Mouse (Mus musculus) heart, embryonic 12.5 days (tissue): Measurements from ENCODE around the gene Gm29666. TPM values are rescaled to one million over a fixed set of nuclear protein-coding genes. Genes with fewer than 3 reads are reported as not detected.
"Not testable (repeated sequence)": the region's sequence is repeated elsewhere in the genome, so short reads cannot be mapped to it uniquely, and the experiment has no call there.

Experiments
- ATAC-seq: fragments of 200-750 bp; cut with Nextera tagmentation; 2 replicates; pipeline ENCODE4 v1.8.0; 2017; ENCODE audit warnings: moderate TSS enrichment, moderate library complexity; ENCODE audit not compliant: insufficient number of reproducible peaks, low FRiP score
- H3K27ac ChIP-seq: fragments of 300-500 bp; sonication (generic); 2 replicates; pipeline ENCODE4 v1.5.1; 2016; ENCODE audit warnings: mild to moderate bottlenecking, moderate library complexity; ENCODE audit not compliant: poor library complexity, severe bottlenecking
- H3K27me3 ChIP-seq: fragments of 300-500 bp; sonication (generic); replicated peaks from 2 replicates; pipeline ENCODE4 v1.6.1; 2016; ENCODE audit warnings: mild to moderate bottlenecking, moderate library complexity
- H3K36me3 ChIP-seq: fragments of 300-500 bp; sonication (generic); 2 replicates; pipeline ENCODE4 v1.6.1; 2016; ENCODE audit warnings: mild to moderate bottlenecking, moderate library complexity
- H3K4me1 ChIP-seq: fragments of 300-500 bp; sonication (generic); replicated peaks from 2 replicates; pipeline ENCODE4 v1.6.1; 2016; ENCODE audit warnings: mild to moderate bottlenecking
- H3K4me2 ChIP-seq: fragments of 300-500 bp; sonication (generic); 2 replicates; pipeline ENCODE4 v1.6.1; 2016; ENCODE audit warnings: mild to moderate bottlenecking, moderate library complexity
- H3K4me3 ChIP-seq: fragments of 300-500 bp; sonication (generic); 2 replicates; pipeline ENCODE4 v1.5.1; 2016; ENCODE audit warnings: mild to moderate bottlenecking
- H3K9ac ChIP-seq: fragments of 300-500 bp; sonication (generic); 2 replicates; pipeline ENCODE4 v1.6.1; 2016; ENCODE audit warnings: mild to moderate bottlenecking, moderate library complexity
- H3K9me3 ChIP-seq: fragments of 300-500 bp; sonication (generic); replicated peaks from 2 replicates; pipeline ENCODE4 v1.6.1; 2016; ENCODE audit warnings: mild to moderate bottlenecking, moderate library complexity
- WGBS: fragments of 180-500 bp; shearing (Covaris S2); methylation state at CpG from one replicate; pipeline ENCODE4 v1.1.7; 2016; 5-methylcytosine and 5-hydroxymethylcytosine counted together
- polyA plus RNA-seq: library from polyadenylated mRNA; unstranded; fragments of >200 nt; fragmentation: Nextera tagmentation; extraction: Ambion mirVana; gene quantifications from 2 replicates; pipeline ENCODE4 v1.2.1, GENCODE M21; 2016

Gm29666 gene
- polyA plus RNA-seq, 1 experiment from 2014 or later = 0.43 TPM

DNA sequence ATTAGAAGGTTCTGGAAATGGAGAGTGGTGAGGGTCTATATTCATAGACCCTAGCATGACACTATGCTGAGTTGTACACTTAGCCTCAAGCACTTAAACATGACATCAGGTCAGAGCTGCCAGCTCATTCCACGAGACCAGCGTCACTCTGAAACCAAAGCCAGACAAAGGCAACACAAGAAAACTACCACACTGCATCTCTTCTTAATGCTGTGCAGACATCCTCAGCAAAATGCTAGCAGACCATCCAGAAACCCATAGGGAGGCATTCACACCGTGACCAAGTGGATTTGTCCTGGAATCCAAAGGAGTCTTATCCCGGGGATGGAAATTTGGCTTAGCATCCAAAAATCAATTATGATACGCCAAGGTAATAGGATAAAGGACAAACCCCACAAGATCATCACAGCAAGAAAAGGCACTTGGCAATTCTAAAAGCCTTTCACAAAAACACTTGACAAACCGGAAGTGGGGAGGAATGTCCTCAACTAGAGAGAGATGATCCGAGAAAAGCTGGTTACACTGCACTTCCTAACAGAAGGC, 15.9 kb downstream of the Gm29666 start:
- Histone ChIP-seq H3K4me3 (no peak overlapping the region), H3K27me3 (no peaks in the 10 kb centered on the region), H3K4me2 (no peak overlapping the region), H3K9ac (no peak overlapping the region), H3K36me3 (no peaks in the 10 kb centered on the region), H3K27ac (no peak overlapping the region), H3K4me1 (no peaks in the 10 kb centered on the region), H3K9me3 (no peaks in the 10 kb centered on the region)
- 68% methylated on average over 7 of the region's 7 CpGs for WGBS
- no peak for ATAC-seq

DNA sequence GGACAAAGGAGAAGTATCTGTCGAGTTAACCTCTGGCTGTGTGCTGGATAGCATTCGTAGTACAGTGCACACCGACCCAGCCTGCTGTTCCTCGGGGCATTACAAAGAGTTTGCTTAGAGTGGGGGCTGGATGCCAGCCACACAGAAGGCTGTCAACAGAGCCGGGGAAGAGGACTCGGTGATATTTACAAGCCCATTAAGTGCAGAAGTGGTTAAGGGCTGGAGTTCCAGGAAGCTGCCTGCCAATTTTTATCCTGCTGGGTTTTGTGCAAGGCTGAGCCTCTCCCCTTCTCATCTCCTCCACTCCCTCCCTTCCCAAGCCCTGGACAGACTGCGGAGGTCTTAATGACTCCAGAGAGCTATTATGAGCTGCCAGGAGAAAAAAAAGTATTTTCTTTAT, 21.8 kb downstream of the Gm29666 start:
- Histone ChIP-seq H3K4me1 (peaks cover 10% of the 10 kb centered on the region), H3K27me3 (no peaks in the 10 kb centered on the region), H3K27ac (no peak overlapping the region), H3K36me3 (no peaks in the 10 kb centered on the region), H3K4me2 (peak overlapping the region; percentile 9; the same call in 1 of the 2 replicates), H3K4me3 (no peak overlapping the region), H3K9ac (no peak overlapping the region), H3K9me3 (no peaks in the 10 kb centered on the region)
- 18% methylated on average over 7 of the region's 7 CpGs for WGBS
- no peak for ATAC-seq

DNA sequence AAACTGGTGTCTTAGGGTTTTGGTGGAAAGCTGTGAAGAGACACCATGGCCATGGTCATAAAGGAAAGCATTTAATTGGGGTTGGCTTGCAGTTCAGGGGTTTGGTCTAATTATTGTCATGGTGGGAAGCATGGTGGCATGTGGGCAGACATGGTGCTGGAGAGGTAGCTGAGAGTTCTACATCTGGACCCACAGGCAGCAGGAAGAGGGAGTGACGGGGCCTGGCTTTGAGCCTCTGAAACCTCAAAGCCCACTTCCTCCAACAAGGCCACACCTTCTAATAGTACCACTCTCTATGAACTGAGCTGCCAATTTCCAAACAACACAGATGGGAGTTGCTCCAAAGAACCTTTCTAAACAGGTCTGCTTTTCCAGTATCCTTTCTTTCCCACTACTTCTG, 23.2 kb downstream of the Gm29666 start:
- H3K9me3 ChIP-seq = no peaks in the 10 kb centered on the region
- H3K4me2 ChIP-seq = no peak overlapping the region
- H3K36me3 ChIP-seq = no peaks in the 10 kb centered on the region
- WGBS = 63% methylated on average over 1 of the region's 1 CpGs
- H3K4me1 ChIP-seq = peaks cover 10% of the 10 kb centered on the region
- no peak overlapping the region for H3K9ac ChIP-seq
- H3K27me3 ChIP-seq = no peaks in the 10 kb centered on the region
- ATAC-seq = no peak
- H3K27ac ChIP-seq = no peak overlapping the region
- H3K4me3 ChIP-seq = no peak overlapping the region

DNA sequence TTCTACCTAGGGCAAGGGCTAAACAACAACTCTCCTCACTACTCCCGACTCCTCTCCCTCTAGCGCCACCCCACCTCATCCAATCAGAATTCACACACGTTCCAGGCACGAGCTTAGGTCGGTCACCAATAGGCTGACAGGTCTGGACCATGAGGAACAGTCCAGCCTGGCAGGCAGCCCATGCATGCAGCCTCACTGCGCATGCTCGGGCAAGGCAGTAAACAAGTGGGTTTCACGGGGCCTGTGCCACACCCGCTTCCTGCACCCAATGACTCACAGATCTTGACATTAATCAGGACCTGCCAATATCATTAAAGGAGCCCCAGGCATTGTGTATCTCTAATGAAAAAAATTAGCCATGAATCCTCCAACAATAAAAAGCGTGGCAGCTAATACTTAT, 23.6 kb downstream of the Gm29666 start:
- not testable (repeated sequence) for ATAC-seq, H3K4me3 ChIP-seq, H3K27me3 ChIP-seq, H3K4me2 ChIP-seq, H3K27ac ChIP-seq, H3K9me3 ChIP-seq, H3K9ac ChIP-seq, H3K36me3 ChIP-seq
- peaks cover 10% of the 10 kb centered on the region for H3K4me1 ChIP-seq
- 68% methylated on average over 10 of the region's 10 CpGs for WGBS

DNA sequence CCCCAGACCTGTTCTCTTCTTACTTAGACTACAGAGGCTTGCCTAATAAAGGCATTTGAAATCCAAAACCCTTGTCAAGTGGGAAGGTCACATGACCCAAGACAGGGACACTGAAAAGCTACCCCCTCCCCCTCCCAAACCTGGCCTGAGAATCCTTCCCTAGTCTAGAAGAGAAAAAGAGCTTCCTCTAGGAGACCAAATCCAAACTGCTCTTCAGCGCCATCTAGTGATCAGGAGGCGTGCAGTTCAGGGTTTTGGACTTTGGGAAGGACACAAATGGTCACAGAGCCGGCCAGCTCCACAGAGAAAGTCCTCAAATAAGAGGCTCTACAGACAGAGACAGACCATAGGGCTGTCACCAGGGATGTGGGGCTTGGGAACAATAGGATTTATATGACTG, 28.2 kb downstream of the Gm29666 start:
- 3% methylated on average over 3 of the region's 3 CpGs for WGBS
- H3K36me3 ChIP-seq = no peaks in the 10 kb centered on the region
- H3K27me3 ChIP-seq = no peaks in the 10 kb centered on the region
- H3K4me3 ChIP-seq = no peak overlapping the region
- no peaks in the 10 kb centered on the region for H3K9me3 ChIP-seq
- no peak overlapping the region for H3K27ac ChIP-seq
- ATAC-seq = no peak
- H3K4me2 ChIP-seq = no peak overlapping the region
- no peaks in the 10 kb centered on the region for H3K4me1 ChIP-seq
- H3K9ac ChIP-seq = no peak overlapping the region

DNA sequence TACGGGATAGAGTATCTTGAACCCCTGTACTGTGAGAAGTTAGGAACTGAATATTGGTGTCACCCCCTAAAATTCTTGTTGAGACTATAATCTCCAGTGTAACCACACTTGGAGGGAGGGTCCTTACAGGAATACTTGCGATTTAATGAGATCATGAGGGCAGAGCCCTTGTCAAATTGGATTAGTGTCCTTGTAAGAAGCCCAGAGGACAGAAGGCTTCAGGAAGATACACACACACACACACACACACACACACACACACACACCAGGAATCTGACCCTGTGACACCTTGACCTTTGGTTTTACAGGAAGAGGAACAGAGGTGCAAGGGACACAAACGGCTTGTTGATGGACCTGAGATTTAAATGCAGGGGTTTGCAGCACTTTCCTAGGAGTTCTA, 28.6 kb downstream of the Gm29666 start:
- Histone ChIP-seq H3K27ac (no peak overlapping the region), H3K9ac (no peak overlapping the region), H3K36me3 (no peaks in the 10 kb centered on the region), H3K4me2 (no peak overlapping the region), H3K9me3 (no peaks in the 10 kb centered on the region), H3K4me1 (no peaks in the 10 kb centered on the region), H3K27me3 (no peaks in the 10 kb centered on the region), H3K4me3 (no peak overlapping the region)
- no peak for ATAC-seq
- 48% methylated on average over 3 of the region's 3 CpGs for WGBS

DNA sequence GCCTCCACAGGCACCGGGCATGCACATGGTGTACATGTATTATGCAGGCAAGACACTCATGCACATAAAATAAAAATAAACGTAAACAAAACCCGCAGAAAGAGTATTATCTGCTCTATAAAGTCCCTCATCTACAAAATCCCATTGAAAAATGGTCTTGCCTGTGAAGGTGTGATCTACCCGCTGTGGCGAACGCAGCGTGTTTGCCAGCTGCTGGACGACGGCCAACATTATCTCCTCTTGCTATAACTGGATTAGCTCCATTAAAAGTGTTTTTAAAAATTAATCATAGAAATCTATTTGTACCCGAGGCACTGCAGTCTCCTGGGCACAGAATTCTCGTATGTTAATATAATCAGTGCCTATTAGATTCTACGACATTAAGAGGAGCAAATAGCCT, 31.8 kb downstream of the Gm29666 start:
- no peaks in the 10 kb centered on the region for H3K36me3 ChIP-seq
- no peaks in the 10 kb centered on the region for H3K9me3 ChIP-seq
- H3K4me1 ChIP-seq = no peaks in the 10 kb centered on the region
- ATAC-seq = no peak
- no peak overlapping the region for H3K4me3 ChIP-seq
- no peak overlapping the region for H3K27ac ChIP-seq
- no peak overlapping the region for H3K9ac ChIP-seq
- no peak overlapping the region for H3K4me2 ChIP-seq
- WGBS = 81% methylated on average over 12 of the region's 12 CpGs
- no peaks in the 10 kb centered on the region for H3K27me3 ChIP-seq

DNA sequence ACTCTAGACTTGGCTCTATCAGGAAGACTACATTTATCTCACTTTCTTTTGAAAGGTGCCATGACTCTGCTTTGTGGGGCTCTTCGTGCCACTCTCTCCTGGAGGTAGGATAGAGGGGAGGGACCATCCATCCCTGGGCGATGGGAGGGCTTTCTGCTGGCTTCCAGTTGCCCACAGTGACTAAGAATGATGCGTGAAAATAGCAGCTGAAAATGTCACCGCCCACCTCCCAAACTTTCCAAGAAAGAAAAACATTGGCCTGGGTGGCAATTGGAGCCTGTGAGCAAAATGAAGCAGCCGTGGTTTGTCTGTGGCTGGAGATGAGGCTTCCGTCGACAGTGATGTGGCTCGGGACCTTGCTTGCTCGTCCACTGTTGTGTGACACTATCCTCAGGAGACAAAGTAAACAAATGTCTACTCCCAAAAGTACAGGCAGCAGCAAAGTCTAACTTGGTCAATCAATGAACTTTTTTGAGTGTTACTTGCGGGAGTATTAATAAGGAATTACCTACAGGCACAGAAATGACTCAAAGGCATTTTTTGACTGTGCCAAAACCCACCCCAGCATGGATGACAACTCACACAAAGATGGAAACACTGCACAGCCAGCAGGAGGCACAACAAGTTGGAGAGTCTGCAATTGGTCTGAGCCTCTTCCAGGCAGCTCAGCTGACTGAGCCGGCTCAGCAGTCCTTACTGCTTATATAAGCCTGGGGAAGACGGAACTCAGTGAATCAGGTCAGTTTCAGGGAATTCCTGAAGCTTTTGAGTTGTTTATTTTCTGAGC, 42.6 kb downstream of the Gm29666 start:
- WGBS = 76% methylated on average over 12 of the region's 12 CpGs
- Histone ChIP-seq H3K9me3 (peaks cover 2% of the 10 kb centered on the region; the same call in 1 of the 2 replicates), H3K36me3 (no peaks in the 10 kb centered on the region)

DNA sequence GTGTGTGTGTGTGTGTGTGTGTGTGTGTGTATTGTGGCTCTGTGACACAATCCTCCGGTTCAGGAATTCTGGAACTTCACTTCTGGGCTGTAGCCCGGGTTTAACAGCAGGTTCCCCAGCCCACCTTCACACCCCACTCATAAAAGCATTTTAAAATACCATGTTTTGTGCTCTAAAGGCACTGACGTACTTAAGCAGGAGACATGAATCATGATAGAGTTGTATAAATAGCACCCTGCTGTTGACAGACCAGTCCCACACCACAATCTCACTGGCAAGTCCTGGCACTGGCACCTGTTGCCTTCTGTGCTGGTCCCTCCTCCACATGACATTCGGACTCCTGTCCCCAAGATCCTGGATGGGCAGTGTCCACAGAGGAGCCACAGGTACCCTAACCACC, 46.0 kb downstream of the Gm29666 start:
- H3K4me1 ChIP-seq = no peaks in the 10 kb centered on the region
- H3K36me3 ChIP-seq = no peaks in the 10 kb centered on the region
- H3K9me3 ChIP-seq = peaks cover 7% of the 10 kb centered on the region; the same call in 1 of the 2 replicates
- H3K27ac ChIP-seq = no peak overlapping the region
- H3K27me3 ChIP-seq = no peaks in the 10 kb centered on the region
- ATAC-seq = no peak
- H3K4me2 ChIP-seq = no peak overlapping the region
- no peak overlapping the region for H3K9ac ChIP-seq
- no peak overlapping the region for H3K4me3 ChIP-seq
- 65% methylated on average over 4 of the region's 4 CpGs for WGBS

More for the DNA sequence above, 42.6 kb downstream of the Gm29666 start:
- Histone ChIP-seq H3K4me2 (no peak overlapping the region), H3K4me1 (no peaks in the 10 kb centered on the region), H3K27ac (no peak overlapping the region), H3K27me3 (no peaks in the 10 kb centered on the region), H3K4me3 (no peak overlapping the region), H3K9ac (no peak overlapping the region)
- ATAC-seq = no peak

DNA sequence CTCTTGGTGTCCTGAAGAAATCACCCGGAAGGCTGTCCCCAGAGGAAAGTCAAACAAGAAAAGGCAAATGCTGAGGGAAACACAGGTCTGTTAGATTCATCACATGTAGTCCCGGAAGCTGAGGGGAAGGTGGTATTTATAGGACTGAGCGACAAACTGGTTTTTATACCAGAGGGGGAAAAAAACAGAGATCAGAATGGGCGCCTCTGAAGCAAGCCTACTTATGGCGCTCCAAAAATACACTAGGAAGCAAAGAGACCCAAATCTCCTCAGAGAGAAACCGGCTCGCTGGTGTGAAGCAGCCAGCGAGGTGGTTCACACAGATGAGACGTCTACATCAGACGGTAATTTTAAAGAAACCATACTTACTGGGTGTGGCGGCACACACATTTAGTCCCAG, 46.8 kb downstream of the Gm29666 start:
- no peaks in the 10 kb centered on the region for H3K4me1 ChIP-seq
- 81% methylated on average over 11 of the region's 11 CpGs for WGBS
- no peaks in the 10 kb centered on the region for H3K36me3 ChIP-seq
- no peak overlapping the region for H3K4me3 ChIP-seq
- H3K4me2 ChIP-seq = no peak overlapping the region
- H3K9ac ChIP-seq = no peak overlapping the region
- ATAC-seq = no peak
- no peak overlapping the region for H3K27ac ChIP-seq
- H3K27me3 ChIP-seq = no peaks in the 10 kb centered on the region
- peaks cover 7% of the 10 kb centered on the region; the same call in 1 of the 2 replicates for H3K9me3 ChIP-seq

DNA sequence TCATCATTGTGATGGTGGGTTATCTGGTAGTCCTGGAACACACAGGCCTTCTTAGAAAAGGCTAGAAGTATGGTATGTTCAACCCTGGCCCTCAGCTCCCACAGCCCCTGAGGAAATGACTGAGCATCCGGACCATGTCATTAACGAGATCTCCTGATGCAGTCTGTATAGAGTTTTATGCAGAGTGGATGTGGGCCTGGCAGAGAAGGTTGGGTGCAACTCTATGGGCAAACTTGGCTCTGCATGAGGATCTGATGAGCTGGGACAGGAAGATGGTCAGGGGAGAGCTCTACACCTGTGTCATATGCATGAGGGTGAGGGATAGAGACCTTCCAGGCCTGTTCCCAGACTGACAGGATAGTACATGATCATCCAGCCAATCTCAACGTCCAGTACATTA, 48.0 kb downstream of the Gm29666 start:
- Histone ChIP-seq H3K4me1 (no peaks in the 10 kb centered on the region), H3K4me3 (no peak overlapping the region), H3K9me3 (peaks cover 7% of the 10 kb centered on the region; the same call in 1 of the 2 replicates), H3K9ac (no peak overlapping the region), H3K36me3 (no peaks in the 10 kb centered on the region), H3K27ac (no peak overlapping the region), H3K27me3 (no peaks in the 10 kb centered on the region), H3K4me2 (no peak overlapping the region)
- ATAC-seq = no peak
- WGBS = 77% methylated on average over 3 of the region's 3 CpGs

DNA sequence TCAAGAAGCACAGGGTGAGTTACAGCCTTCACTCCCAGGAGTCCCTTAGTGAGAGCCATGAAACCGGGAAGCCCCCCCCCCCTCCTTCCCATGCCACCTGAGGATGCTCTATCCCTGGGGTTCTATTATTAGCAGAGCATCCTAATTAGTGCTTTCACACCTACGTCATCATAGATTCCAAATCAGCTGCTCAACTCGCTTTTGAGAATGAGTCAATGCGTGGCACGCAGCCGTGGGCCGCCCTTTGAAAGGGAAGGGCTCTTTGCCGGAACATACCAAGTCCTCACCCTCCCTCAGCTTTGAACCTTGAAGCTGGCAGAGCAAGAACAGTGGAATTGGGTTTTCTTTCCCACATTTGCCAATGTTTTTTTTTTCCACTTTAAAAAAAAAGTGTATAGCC, 57.9 kb downstream of the Gm29666 start:
- H3K4me1 ChIP-seq = peaks cover 3% of the 10 kb centered on the region
- H3K27ac ChIP-seq = no peak overlapping the region
- no peaks in the 10 kb centered on the region for H3K9me3 ChIP-seq
- H3K4me3 ChIP-seq = no peak overlapping the region
- WGBS = 82% methylated on average over 8 of the region's 8 CpGs
- H3K27me3 ChIP-seq = no peaks in the 10 kb centered on the region
- no peak for ATAC-seq
- no peak overlapping the region for H3K4me2 ChIP-seq
- no peaks in the 10 kb centered on the region for H3K36me3 ChIP-seq
- no peak overlapping the region for H3K9ac ChIP-seq
